In the genomic region with DNA sequence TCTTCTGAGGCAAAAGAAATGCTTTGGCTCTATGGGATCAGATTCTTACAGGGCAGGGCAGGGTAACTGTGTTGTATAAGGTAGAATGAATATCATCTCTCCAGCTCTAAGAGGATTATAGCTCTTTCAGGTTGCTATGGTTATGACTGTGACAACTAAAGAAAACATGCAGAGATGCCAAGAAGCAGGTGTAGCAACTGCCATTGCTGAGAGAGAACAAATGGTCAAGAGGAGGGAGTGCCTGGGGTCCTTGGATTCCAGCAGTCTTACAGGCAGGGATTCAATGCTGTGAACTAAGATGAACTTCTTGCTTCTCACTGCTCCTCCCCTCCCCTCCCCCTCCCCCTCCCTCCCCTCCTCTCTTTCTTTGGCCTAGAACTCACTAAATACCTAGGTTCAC, we compare ENCODE assay signal across 9 mouse cellular contexts. TPM values are rescaled to one million over a fixed set of nuclear protein-coding genes. Genes with fewer than 3 reads are reported as not detected.
DNase-seq lines count a peak whose midpoint lies in the region; ATAC-seq and TF ChIP-seq lines count a peak whose summit lies in the region.
"Had no signal": no experiment of that assay in that cellular context is flagged by ENCODE, and none has a peak within 500 bp of the region (broad histone marks: within the 10 kb centered on the region; RNA-seq: fewer than 3 reads in every experiment).

No protein-coding gene starts in this region.

- H3K4me1 ChIP-seq in kidney, embryonic 14.5 days (ENCODE audit: control insufficient read depth, insufficient read depth, low read length), result no peaks in the 10 kb centered on the region
- no peaks in the 10 kb centered on the region for H3K4me1 ChIP-seq in intestine, postnatal 0 days (replicated peaks; ENCODE audit: control insufficient read depth, insufficient read depth, low read length)

- TF ChIP-seq CTCF in intestine, postnatal 0 days (IDR thresholded peaks at IDR 0.05; ENCODE audit: low read depth), result no peak

- no peak overlapping the region for H3K9ac ChIP-seq in kidney, embryonic 14.5 days (ENCODE audit: low read depth, low read length)
- no peak overlapping the region for H3K9ac ChIP-seq in intestine, postnatal 0 days (ENCODE audit: low read depth, low read length)

- no peaks in the 10 kb centered on the region for H3K27me3 ChIP-seq in kidney, embryonic 14.5 days (ENCODE audit: control insufficient read depth, insufficient read depth, low read length)
- H3K27me3 ChIP-seq in intestine, postnatal 0 days (replicated peaks; ENCODE audit: control insufficient read depth, insufficient read depth, low read length), result no peaks in the 10 kb centered on the region
- no peaks in the 10 kb centered on the region for H3K27me3 ChIP-seq in myocyte (ENCODE audit: control insufficient read depth, insufficient read depth, insufficient read length)

- no peak for TF ChIP-seq POLR2A in myocyte (IDR thresholded peaks at IDR 0.05; ENCODE audit: insufficient read length, low read depth)

- H3K27ac ChIP-seq in kidney, embryonic 14.5 days (ENCODE audit: low read depth, low read length), result no peak overlapping the region
- no peak overlapping the region for H3K27ac ChIP-seq in intestine, postnatal 0 days (ENCODE audit: low read depth, low read length)

- no peak overlapping the region for H3K4me2 ChIP-seq in kidney, embryonic 14.5 days (replicated peaks; ENCODE audit: low read depth, low read length)
- no peak overlapping the region for H3K4me2 ChIP-seq in intestine, postnatal 0 days (replicated peaks; ENCODE audit: low read depth)
- H3K4me2 ChIP-seq in myocyte (ENCODE audit: low read depth), result peak overlapping the region; percentile 3

- no peak overlapping the region for H3K4me3 ChIP-seq in kidney, embryonic 14.5 days (ENCODE audit: low read length)
- no peak overlapping the region for H3K4me3 ChIP-seq in intestine, postnatal 0 days (ENCODE audit: low read depth, low read length)
- no peak overlapping the region for H3K4me3 ChIP-seq in myocyte

- DNase-seq in cerebellum, postnatal 10 days, result peak; percentile 21 to 26
- no peak for DNase-seq in cerebellum, adult 9-10 months
- no peak for DNase-seq in kidney, postnatal 36 days
- DNase-seq in natural killer cell, adult 2 months (ENCODE audit: low spot score in 2 of 2), result no peak
- DNase-seq in layer of hippocampus, postnatal 25 days (ENCODE audit: extremely low spot score in 1 of 2, low spot score in 1 of 2), result no peak
- DNase-seq: thymus, postnatal 14 days had no signal

- H3ac ChIP-seq in myocyte (ENCODE audit: control insufficient read depth, insufficient read length), result no peak overlapping the region

- ATAC-seq in kidney, embryonic 14.5 days (ENCODE audit: low FRiP score, low TSS enrichment), result 0 out of 2 replicates have a peak, but pooled peaks have one; percentile 24
- ATAC-seq in intestine, postnatal 0 days, result 0 out of 2 replicates have a peak, but pooled peaks have one; percentile 25

- H3K9me3 ChIP-seq in kidney, embryonic 14.5 days (ENCODE audit: control insufficient read depth, low read length), result no peaks in the 10 kb centered on the region
- H3K9me3 ChIP-seq in intestine, postnatal 0 days (ENCODE audit: control insufficient read depth), result no peaks in the 10 kb centered on the region

- H3K79me2 ChIP-seq in myocyte (ENCODE audit: control insufficient read depth, insufficient read depth), result no peaks in the 10 kb centered on the region

- no peaks in the 10 kb centered on the region for H3K36me3 ChIP-seq in kidney, embryonic 14.5 days (ENCODE audit: control insufficient read depth, insufficient read depth, low read length)
- no peaks in the 10 kb centered on the region for H3K36me3 ChIP-seq in intestine, postnatal 0 days (ENCODE audit: control insufficient read depth, insufficient read depth)
- H3K36me3 ChIP-seq in myocyte (ENCODE audit: control insufficient read depth, insufficient read depth), result no peaks in the 10 kb centered on the region

TF ChIP-seq in myocyte, 11 proteins besides CTCF, POLR2A, EP300 and RAD21:
- TF ChIP-seq SRF (IDR thresholded peaks at IDR 0.05; ENCODE audit: control insufficient read depth, insufficient read length, low read depth) (no peak), TCF12 (IDR thresholded peaks at IDR 0.05; ENCODE audit: insufficient read depth, poor library complexity, severe bottlenecking) (peak; percentile 52), MYOG (IDR thresholded peaks at IDR 0.05; ENCODE audit: control insufficient read depth in 1 of 3, insufficient read depth in 1 of 3, insufficient read length in 2 of 3, low read depth in 2 of 3) (peak in 2 of 3 experiments; percentile 59 to 72), MYOD1 (IDR thresholded peaks at IDR 0.05; ENCODE audit: control insufficient read depth in 1 of 3, insufficient read length in 2 of 3, low read depth in 2 of 3) (peak; percentile 67 to 86 (median 78))
TF ChIP-seq in myocyte: peak in this region for 3.

RNA-seq across cellular contexts. Expression of gene Mob1b, which starts 9.5 kb away (rescaled TPM):
- polyA plus RNA-seq in kidney, embryonic 14.5 days (2014; fragmentation: Nextera tagmentation; extraction: Ambion mirVana), result 10.9 and 18.0 TPM in 2 replicates
- polyA plus RNA-seq in intestine, postnatal 0 days (2015; fragmentation: Nextera tagmentation; extraction: Ambion mirVana), result 8.0 and 9.6 TPM in 2 replicates
- 4.6 TPM for polyA plus RNA-seq in myocyte (2012; fragmentation: generic; extraction: Trizol)
- 10 to 100 TPM; 27.0 to 34.1 TPM for total RNA-seq in layer of hippocampus, postnatal 25 days (2021)

RNA-seq across cellular contexts. Expression of gene Grsf1, which starts 35.2 kb away (rescaled TPM):
- 59.6 and 78.4 TPM in 2 replicates for polyA plus RNA-seq in kidney, embryonic 14.5 days (2014; fragmentation: Nextera tagmentation; extraction: Ambion mirVana)
- polyA plus RNA-seq in intestine, postnatal 0 days (2015; fragmentation: Nextera tagmentation; extraction: Ambion mirVana), result 31.2 and 33.1 TPM in 2 replicates
- polyA plus RNA-seq in myocyte (2012; fragmentation: generic; extraction: Trizol), result 29.5 TPM
- 10 to 100 TPM; 94.2 to 98.6 TPM for total RNA-seq in layer of hippocampus, postnatal 25 days (2021)

RNA-seq across cellular contexts. Expression of gene Dck, which starts 53.7 kb away (rescaled TPM):
- polyA plus RNA-seq in kidney, embryonic 14.5 days (2014; fragmentation: Nextera tagmentation; extraction: Ambion mirVana), result 36.3 and 58.9 TPM in 2 replicates
- 10.7 and 11.1 TPM in 2 replicates for polyA plus RNA-seq in intestine, postnatal 0 days (2015; fragmentation: Nextera tagmentation; extraction: Ambion mirVana)
- 4.2 TPM for polyA plus RNA-seq in myocyte (2012; fragmentation: generic; extraction: Trizol)
- 10 to 100 TPM; 13.7 to 13.8 TPM for total RNA-seq in layer of hippocampus, postnatal 25 days (2021)

Comparison
In these comparisons a context has a peak if more than half of its experiments do, and no peak if none do; other contexts are left out.
1. DNase-seq: peak in cerebellum, postnatal 10 days (2 of 2); none in cerebellum, adult 9-10 months (single experiment), kidney, postnatal 36 days (0 of 2), natural killer cell, adult 2 months (0 of 2) and layer of hippocampus, postnatal 25 days (0 of 2).